Mouse (Mus musculus): ENCODE measurements around the gene Pld2. TPM values are rescaled to one million over a fixed set of nuclear protein-coding genes. Genes with fewer than 3 reads are reported as not detected.

Gene Pld2
- total RNA-seq, 4 experiments from 2014 or later, result 15.7 to 20.4 (median 19.4) TPM

Other genes starting within 250 kb of the Pld2 start
- under 1 TPM; 0.21 to 0.39 (median 0.26) TPM for gene Alox12e, start 217.4 kb upstream of the Pld2 start, total RNA-seq (2022)
- gene Alox15, start 188.0 kb upstream of the Pld2 start, total RNA-seq (2022), result under 1 TPM in 1 of 4 experiments, not detected in 3; 0.35 TPM
- gene Pelp1, start 130.0 kb upstream of the Pld2 start, total RNA-seq (2022), result 10 to 100 TPM; 31.9 to 37.0 (median 35.2) TPM
- 10 to 100 TPM; 62.4 to 85.9 (median 70.1) TPM for gene Arrb2, start 107.4 kb upstream of the Pld2 start, total RNA-seq (2022)
- gene Med11, start 88.1 kb upstream of the Pld2 start, total RNA-seq (2022), result 10 to 100 TPM; 10.8 to 14.1 (median 13.5) TPM
- under 1 TPM; 0.11 to 0.79 (median 0.46) TPM for gene Zmynd15, start 80.6 kb upstream of the Pld2 start, total RNA-seq (2022)
- 1 to 10 TPM in 3 of 4 experiments, under 1 TPM in 1; 0.97 to 4.6 (median 2.3) TPM for gene Cxcl16, start 80.1 kb upstream of the Pld2 start, total RNA-seq (2022)
- gene Tm4sf5, start 34.8 kb upstream of the Pld2 start, total RNA-seq (2022), result 1 to 10 TPM in 1 of 4 experiments, not detected in 3; 1.1 TPM
- gene Vmo1, start 25.4 kb upstream of the Pld2 start, total RNA-seq (2022), result under 1 TPM in 1 of 4 experiments, not detected in 3; 0.63 TPM
- gene Gltpd2, start 20.9 kb upstream of the Pld2 start, total RNA-seq (2022), result not detected
- 100 to 1,000 TPM; 187 to 213 (median 191) TPM for gene Psmb6, start 14.7 kb upstream of the Pld2 start, total RNA-seq (2022)
- gene Gm40193, start 7.1 kb upstream of the Pld2 start, total RNA-seq (2022), result not detected
- 100 to 1,000 TPM; 389 to 423 (median 415) TPM for gene Mink1, start 22.8 kb downstream of the Pld2 start, total RNA-seq (2022)
- under 1 TPM in 2 of 4 experiments, not detected in 2; 0.51 to 0.59 TPM for gene 4930544D05Rik, start 75.8 kb downstream of the Pld2 start, total RNA-seq (2022)
- not detected for gene Chrne, start 79.2 kb downstream of the Pld2 start, total RNA-seq (2022)
- gene Gp1ba, start 99.1 kb downstream of the Pld2 start, total RNA-seq (2022), result not detected
- 10 to 100 TPM; 87.8 to 96.5 (median 89.7) TPM for gene Rnf167, start 107.2 kb downstream of the Pld2 start, total RNA-seq (2022)
- gene Slc25a11, start 107.4 kb downstream of the Pld2 start, total RNA-seq (2022), result 100 to 1,000 TPM; 124 to 140 (median 132) TPM
- 100 to 1,000 TPM; 203 to 237 (median 220) TPM for gene Pfn1, start 114.6 kb downstream of the Pld2 start, total RNA-seq (2022)
- gene Eno3, start 117.1 kb downstream of the Pld2 start, total RNA-seq (2022), result 10 to 100 TPM; 10.5 to 14.1 (median 12.5) TPM
- gene Spag7, start 129.4 kb downstream of the Pld2 start, total RNA-seq (2022), result 10 to 100 TPM; 52.5 to 69.9 (median 59.3) TPM
- 100 to 1,000 TPM; 185 to 201 (median 191) TPM for gene Camta2, start 148.0 kb downstream of the Pld2 start, total RNA-seq (2022)
- gene Inca1, start 160.1 kb downstream of the Pld2 start, total RNA-seq (2022), result 1 to 10 TPM; 1.6 to 2.7 (median 2.3) TPM
- gene Kif1c, start 160.5 kb downstream of the Pld2 start, total RNA-seq (2022), result 10 to 100 TPM; 59.3 to 70.2 (median 65.8) TPM
- gene Zfp3, start 224.1 kb downstream of the Pld2 start, total RNA-seq (2022), result 10 to 100 TPM; 16.7 to 20.5 (median 20.0) TPM

All from left cerebral cortex, adult 8-10 months (tissue).